Mouse (Mus musculus) midbrain, embryonic 10.5 days (tissue): ENCODE measurements around the gene Cmtm7. TPM values are rescaled to one million over a fixed set of nuclear protein-coding genes. Genes with fewer than 3 reads are reported as not detected.
"Not testable (repeated sequence)": the region's sequence is repeated elsewhere in the genome, so short reads cannot be mapped to it uniquely, and the experiment has no call there.

ENCODE experiments used
- DNase-seq: peaks from one replicate; pipeline ENCODE4 v3.0.0-alpha.2; 2017; ENCODE audit warnings: low spot score
- H3K27ac ChIP-seq: fragments of 300-500 bp; sonication (generic); replicated peaks from 2 replicates; pipeline ENCODE4 v1.5.1; 2016; ENCODE audit warnings: mild to moderate bottlenecking
- H3K27me3 ChIP-seq: fragments of 300-500 bp; sonication (generic); 2 replicates; pipeline ENCODE4 v1.6.1; 2016; ENCODE audit warnings: low read depth, mild to moderate bottlenecking; ENCODE audit not compliant: poor library complexity, severe bottlenecking
- H3K36me3 ChIP-seq: fragments of 300-500 bp; sonication (generic); 2 replicates; pipeline ENCODE4 v1.6.1; 2016; ENCODE audit warnings: mild to moderate bottlenecking, moderate library complexity
- H3K4me1 ChIP-seq: fragments of 300-500 bp; sonication (generic); 2 replicates; pipeline ENCODE4 v1.6.1; 2016
- H3K4me3 ChIP-seq: fragments of 300-500 bp; sonication (generic); 2 replicates; pipeline ENCODE4 v1.5.1; 2016; ENCODE audit warnings: mild to moderate bottlenecking, moderate library complexity
- H3K9me3 ChIP-seq: fragments of 300-500 bp; sonication (generic); replicated peaks from 2 replicates; pipeline ENCODE4 v1.6.1; 2016; ENCODE audit warnings: mild to moderate bottlenecking
- WGBS: fragments of 180-500 bp; shearing (Covaris S2); methylation state at CpG from one replicate; pipeline ENCODE4 v1.1.7; 2016; 5-methylcytosine and 5-hydroxymethylcytosine counted together
- polyA plus RNA-seq: library from polyadenylated mRNA; unstranded; fragments of >200 nt; fragmentation: Nextera tagmentation; extraction: Ambion mirVana; gene quantifications from 2 replicates; pipeline ENCODE4 v1.2.1, GENCODE M21; 2016

Gene Cmtm7
- polyA plus RNA-seq, 1 experiment from 2014 or later = 88.2 TPM

DNA sequence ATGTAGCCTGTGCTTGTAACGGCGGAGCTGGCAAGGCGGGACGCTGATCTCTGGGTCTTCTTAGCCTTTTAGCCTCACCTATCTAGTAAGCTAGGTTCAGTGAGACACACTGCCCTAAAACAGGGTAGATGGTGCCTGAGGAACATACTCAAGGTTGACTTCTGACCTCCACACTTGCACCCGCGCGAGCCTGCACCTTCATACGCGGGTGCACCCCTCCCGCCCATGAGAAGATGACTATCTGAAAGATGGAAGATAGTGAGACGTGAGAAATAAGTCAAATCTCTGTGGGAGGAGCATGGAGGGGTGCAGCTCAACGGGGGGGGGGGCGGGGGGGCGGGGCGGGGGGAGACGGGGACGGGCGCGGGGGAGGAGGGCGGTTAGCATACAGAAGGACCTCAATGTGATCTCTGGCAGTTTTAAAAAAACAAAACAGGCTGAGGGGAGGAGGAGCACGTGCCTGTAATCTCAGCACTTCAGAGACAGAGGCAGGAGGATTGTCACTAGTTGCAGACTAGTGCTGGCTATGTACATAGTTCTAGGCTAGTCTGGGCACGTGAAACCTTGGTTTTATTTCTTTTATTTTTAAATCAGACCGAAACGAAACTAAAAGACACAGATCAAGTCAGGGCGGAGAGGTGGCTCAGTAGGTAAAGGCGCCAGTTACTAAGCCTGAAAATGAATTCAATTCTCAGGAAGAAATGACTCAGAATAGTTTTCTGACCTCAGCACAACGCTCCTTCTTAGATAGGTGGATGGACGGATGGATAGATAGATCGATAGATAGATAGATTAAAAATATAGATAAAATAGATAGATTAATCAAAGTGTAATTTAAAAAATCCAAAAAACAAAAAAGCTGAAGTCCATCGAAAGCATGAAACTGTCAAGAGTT, 51.5 kb downstream of the Cmtm7 start:
- Histone ChIP-seq H3K4me1 (peaks cover 29% of the 10 kb centered on the region), H3K4me3 (peak overlapping the region; percentile 93; the same call in 1 of the 2 replicates), H3K27ac (no peak overlapping the region), H3K9me3 (no peaks in the 10 kb centered on the region), H3K27me3 (no peaks in the 10 kb centered on the region), H3K36me3 (peaks cover 5% of the 10 kb centered on the region)
- WGBS = 46% methylated on average over 23 of the region's 30 CpGs
- DNase-seq = no peak

DNA sequence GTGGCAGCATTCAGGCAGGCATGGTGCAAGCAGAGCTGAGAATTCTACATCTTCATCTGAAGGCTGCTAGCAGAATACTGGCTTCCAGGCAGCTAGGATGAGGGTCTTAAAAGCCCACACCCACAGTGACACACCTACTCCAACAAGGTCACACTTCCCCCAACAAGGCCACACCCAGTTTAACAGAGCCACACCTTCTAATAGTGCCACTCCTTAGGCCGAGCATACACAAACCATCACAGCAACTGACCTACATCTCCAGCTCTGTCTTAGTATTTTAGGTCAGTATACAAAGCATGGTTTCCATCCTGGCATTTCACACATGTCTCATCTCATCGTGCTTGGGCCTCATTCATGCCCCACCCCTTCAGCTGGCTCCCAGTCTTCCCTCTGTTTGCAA, 53.2 kb downstream of the Cmtm7 start:
- not testable (repeated sequence) for H3K9me3 ChIP-seq, H3K4me3 ChIP-seq, DNase-seq, H3K27ac ChIP-seq, H3K27me3 ChIP-seq
- Histone ChIP-seq H3K4me1 (peaks cover 25% of the 10 kb centered on the region), H3K36me3 (peaks cover 23% of the 10 kb centered on the region)
- 68% methylated on average over 2 of the region's 2 CpGs for WGBS

DNA sequence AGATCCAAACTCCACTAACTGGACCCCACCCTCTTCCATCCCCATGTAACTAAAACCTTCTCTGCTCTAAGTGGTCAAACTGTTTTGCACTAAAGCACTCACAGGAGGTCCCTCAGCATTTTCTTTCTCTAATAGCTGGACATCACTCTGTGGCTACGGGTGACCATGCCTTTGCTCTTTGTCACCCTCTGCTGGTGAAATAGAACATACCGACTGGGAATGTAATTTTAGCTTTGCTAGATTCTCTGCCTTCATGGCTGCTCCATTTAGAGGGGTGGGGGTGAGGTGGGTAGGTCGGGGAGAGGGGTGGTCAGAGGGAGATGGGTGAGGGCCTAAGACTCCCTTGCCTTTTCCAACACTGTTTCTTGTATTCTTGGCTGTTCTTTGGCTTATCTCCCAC, 54.3 kb downstream of the Cmtm7 start:
- peak; percentile 44 for DNase-seq
- Histone ChIP-seq H3K27me3 (no peaks in the 10 kb centered on the region), H3K4me1 (peaks cover 14% of the 10 kb centered on the region), H3K36me3 (peaks cover 34% of the 10 kb centered on the region), H3K27ac (no peak overlapping the region), H3K9me3 (no peaks in the 10 kb centered on the region), H3K4me3 (no peak overlapping the region)
- 6% methylated on average over 3 of the region's 3 CpGs for WGBS

DNA sequence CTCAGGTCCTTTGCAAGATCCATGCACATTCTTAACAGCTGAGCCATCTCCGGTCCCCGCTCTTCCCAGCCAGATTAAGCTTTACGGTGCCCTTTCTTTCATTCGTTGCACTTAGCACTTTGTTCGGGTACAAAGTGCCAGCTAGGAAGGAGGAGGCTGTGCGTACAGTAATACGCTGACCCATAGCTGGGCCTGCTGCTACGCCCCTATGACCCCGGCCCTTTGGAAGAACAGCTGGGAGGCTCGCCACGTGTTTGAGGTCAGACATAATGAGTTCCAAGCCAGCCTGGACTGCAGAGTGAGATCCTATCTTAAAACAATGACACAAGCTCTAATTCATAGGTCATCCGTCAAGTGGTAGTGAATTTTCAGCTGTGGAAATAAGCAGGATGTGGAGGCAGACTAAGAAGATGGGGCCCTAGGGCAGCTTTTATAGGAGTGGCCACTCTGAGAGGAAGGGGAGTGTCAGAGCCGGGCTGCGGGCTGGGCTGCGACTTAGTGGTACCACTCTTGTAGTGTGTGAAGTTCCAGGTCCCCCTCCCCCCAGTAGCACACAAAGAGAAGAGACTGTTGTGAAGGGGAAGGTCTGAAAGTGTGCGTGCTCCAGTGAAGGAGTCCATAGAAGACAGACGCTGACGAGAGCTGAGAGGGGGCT, 64.9 kb downstream of the Cmtm7 start:
- peaks cover 100% of the 10 kb centered on the region for H3K36me3 ChIP-seq

DNA sequence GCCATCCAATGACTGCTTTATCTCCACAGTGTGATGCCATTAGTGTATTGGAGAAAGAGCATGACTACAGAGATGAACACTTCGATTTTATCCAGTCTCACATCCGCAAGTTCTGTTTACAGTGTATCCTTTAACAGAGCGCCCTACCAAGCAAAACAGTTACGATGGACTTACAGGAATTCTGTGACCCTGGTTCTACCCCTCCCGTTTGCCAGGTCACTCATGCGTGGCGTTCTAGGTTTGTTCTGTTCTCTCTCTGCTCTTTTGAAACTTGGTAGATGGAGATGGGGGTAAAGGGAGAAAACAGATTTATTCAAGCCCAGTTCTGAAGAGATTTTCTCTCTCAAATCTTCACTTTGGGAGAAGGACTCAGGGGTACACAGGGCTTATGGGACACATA, 68.2 kb downstream of the Cmtm7 start:
- peaks cover 98% of the 10 kb centered on the region for H3K36me3 ChIP-seq
- no peak overlapping the region for H3K27ac ChIP-seq
- DNase-seq = no peak
- no peaks in the 10 kb centered on the region for H3K27me3 ChIP-seq
- 94% methylated on average over 7 of the region's 7 CpGs for WGBS
- H3K9me3 ChIP-seq = no peaks in the 10 kb centered on the region
- no peak overlapping the region for H3K4me3 ChIP-seq
- no peaks in the 10 kb centered on the region for H3K4me1 ChIP-seq

More for the DNA sequence above, 64.9 kb downstream of the Cmtm7 start:
- no peaks in the 10 kb centered on the region for H3K27me3 ChIP-seq
- H3K4me3 ChIP-seq = no peak overlapping the region
- H3K4me1 ChIP-seq = no peaks in the 10 kb centered on the region
- 89% methylated on average over 18 of the region's 18 CpGs for WGBS
- no peaks in the 10 kb centered on the region for H3K9me3 ChIP-seq
- no peak overlapping the region for H3K27ac ChIP-seq
- no peak for DNase-seq

DNA sequence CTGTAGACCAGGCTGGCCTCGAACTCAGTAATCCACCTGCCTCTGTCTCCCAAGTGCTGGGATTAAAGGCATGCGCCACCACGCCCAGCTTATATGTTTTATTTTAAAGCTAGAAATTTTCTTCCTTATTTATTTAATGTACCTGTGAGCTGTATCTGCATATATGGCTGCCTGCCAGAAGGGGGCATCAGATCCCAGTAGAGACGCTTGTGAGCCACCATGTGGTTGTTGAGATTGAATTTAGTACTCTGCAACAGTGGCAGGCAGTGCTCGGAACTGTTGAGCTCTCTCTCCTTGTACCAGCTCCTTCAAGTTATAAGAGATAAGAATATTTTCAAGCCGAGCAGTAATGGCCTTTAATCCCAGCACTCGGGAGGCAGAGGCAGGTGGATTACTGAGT, 71.3 kb downstream of the Cmtm7 start:
- Histone ChIP-seq H3K36me3 (peaks cover 98% of the 10 kb centered on the region), H3K4me1 (no peaks in the 10 kb centered on the region), H3K27me3 (no peaks in the 10 kb centered on the region), H3K9me3 (peaks cover 5% of the 10 kb centered on the region; the same call in 1 of the 2 replicates), H3K4me3 (no peak overlapping the region), H3K27ac (no peak overlapping the region)
- WGBS = 83% methylated on average over 7 of the region's 7 CpGs
- DNase-seq = no peak

DNA sequence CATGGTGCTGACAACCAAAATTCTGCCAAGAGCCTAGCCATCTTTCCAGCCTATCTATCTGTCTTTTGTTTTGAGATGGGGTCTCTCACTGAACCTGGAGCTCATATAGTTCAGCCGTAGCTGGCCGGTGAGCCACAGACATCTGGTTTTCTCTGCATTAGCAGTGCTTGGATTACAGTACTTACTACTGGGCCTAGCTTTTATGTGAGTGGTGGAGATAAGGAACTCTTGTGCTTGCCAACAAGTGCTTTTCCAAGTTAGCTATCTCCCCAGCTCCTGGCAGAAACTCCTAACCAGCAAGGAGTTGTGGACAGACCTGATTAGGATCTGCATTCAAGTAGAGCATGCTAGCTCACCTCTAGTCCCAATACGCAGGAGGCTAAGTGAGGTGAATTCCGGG, 73.9 kb downstream of the Cmtm7 start:
- no peaks in the 10 kb centered on the region for H3K4me1 ChIP-seq
- 94% methylated on average over 4 of the region's 4 CpGs for WGBS
- no peak overlapping the region for H3K27ac ChIP-seq
- H3K27me3 ChIP-seq = no peaks in the 10 kb centered on the region
- DNase-seq = no peak
- H3K36me3 ChIP-seq = peaks cover 87% of the 10 kb centered on the region
- H3K9me3 ChIP-seq = peaks cover 5% of the 10 kb centered on the region; the same call in 1 of the 2 replicates
- no peak overlapping the region for H3K4me3 ChIP-seq

Other genes with a start within 250 kb of the Cmtm7 start
- 4.3 and 6.8 TPM in 2 replicates for gene Trim71, start 217.5 kb downstream of the Cmtm7 start, polyA plus RNA-seq
- gene Cnot10, start 141.7 kb downstream of the Cmtm7 start, polyA plus RNA-seq = 71.9 and 72.7 TPM in 2 replicates
- 86.9 and 99.7 TPM in 2 replicates for gene Dync1li1, start 93.1 kb downstream of the Cmtm7 start, polyA plus RNA-seq
- 27.1 and 27.2 TPM in 2 replicates for gene Cmtm6, start 50.7 kb downstream of the Cmtm7 start, polyA plus RNA-seq
- gene Cmtm8, start 62.3 kb upstream of the Cmtm7 start, polyA plus RNA-seq = 21.7 and 32.1 TPM in 2 replicates
- gene Gpd1l, start 152.1 kb upstream of the Cmtm7 start, polyA plus RNA-seq = 13.6 and 15.2 TPM in 2 replicates
- gene Osbpl10, start 196.7 kb upstream of the Cmtm7 start, polyA plus RNA-seq = 0.97 and 1.5 TPM in 2 replicates
- 227 and 286 TPM in 2 replicates for gene Rps27rt, start 200.9 kb upstream of the Cmtm7 start, polyA plus RNA-seq